Mouse (Mus musculus): ENCODE measurements around the gene Nxn.

Nxn gene

DNA sequence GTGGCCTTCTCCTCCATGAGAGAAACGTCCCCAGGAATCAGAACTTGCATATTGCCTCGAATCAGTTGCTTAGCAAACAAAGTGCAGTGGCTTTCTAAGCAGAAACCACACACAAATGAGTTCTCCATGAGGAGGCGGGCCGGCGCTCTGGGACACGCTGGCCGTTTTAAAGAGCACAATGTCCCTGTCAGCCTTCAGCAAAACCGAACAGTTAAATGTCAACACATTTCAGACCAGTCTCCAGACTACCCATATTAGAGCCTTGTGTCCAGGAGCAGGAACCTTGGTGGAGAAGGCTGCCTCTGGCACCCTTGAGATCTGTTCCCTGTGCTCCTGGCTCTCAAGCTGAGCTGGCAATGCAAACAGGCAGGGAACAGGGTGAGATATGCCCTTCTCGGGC, 101.7 kb downstream of the Nxn start:
- no peak for DNase-seq

DNA sequence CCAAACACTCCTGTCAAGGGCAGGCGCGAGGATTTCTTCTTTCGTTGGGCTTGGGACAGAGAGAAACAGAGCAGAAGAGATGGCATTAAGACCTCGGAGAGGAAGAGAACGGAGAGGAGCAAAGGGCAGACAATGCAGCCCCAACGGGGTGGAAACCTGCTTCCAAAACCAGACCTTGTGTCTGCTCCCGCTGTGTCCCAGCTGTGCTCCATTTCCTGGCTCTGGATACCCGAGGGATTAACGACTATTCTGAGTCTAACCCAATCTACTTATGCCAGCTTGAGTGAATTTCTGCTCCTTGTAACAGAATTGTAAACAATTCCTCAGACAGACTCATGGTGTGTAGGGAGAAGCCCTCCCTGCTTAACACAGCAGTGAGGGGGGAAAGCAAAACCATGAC, 104.1 kb downstream of the Nxn start:
- DNase-seq = no peak

DNA sequence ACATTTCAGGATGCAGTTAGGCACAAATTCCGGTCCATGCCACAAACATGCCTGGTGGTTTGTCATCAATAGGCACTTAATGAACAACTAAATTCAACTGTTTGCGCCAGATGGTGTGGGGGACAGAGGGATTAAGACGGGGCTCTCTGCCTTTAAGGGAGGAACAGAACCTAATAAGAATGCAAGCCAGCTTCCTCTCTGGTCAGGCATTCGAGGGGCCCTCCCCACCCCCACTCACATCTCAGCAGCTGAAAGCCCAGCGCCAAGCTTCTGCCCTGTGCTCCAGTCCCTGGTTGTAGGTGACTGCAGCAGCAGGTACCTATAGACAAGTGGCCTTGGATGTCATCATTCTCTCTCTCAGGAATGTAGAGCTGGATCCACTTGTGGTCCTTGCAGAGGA, 104.9 kb downstream of the Nxn start:
- no peak for DNase-seq

GRCm38 (mm10) chr11:76292831-76293230, 106.1 kb downstream of the Nxn start:
- peak; percentile 60 to 62 for DNase-seq

GRCm38 (mm10) chr11:76292398-76292797, 106.5 kb downstream of the Nxn start:
- DNase-seq = peak; percentile 65 to 76

DNA sequence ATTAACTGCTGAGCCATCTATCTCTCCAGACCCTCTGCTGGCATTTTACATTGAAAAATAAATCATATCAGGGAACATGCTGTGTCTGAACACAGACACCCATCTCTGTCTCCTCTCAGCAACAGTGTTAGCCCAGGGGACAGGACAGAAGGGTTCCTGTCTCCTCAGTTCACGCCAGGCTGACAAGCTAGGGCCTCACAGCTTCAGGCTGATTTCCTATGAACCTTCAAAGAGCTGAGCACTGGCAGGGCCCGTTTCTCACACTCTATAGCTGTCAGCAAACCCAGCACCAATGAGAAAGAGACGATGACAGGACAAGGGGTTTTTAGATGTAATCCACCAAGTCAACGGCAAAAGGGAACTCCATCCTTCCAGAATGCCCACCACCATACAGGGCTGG, 107.0 kb downstream of the Nxn start:
- DNase-seq = no peak

DNA sequence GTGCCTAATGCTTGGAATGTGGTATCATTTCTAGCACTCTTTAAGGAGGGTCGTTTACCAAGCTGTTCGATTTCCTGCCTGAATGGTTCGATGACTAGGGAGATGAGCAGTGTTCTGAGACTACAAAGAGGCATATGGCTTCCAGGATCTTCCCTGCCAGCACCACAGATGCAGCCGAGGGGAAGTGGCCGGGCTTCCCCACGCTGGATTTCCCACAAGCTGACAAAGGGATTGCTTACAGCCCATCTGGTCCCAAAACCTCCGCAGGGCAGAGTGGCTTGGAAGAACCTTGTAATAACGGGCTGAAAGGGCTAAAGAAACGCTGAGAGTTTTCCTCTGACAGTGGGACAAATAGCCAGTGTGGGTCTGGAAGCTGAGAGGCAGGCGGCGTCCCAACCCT, 108.6 kb downstream of the Nxn start:
- no peak for DNase-seq

DNA sequence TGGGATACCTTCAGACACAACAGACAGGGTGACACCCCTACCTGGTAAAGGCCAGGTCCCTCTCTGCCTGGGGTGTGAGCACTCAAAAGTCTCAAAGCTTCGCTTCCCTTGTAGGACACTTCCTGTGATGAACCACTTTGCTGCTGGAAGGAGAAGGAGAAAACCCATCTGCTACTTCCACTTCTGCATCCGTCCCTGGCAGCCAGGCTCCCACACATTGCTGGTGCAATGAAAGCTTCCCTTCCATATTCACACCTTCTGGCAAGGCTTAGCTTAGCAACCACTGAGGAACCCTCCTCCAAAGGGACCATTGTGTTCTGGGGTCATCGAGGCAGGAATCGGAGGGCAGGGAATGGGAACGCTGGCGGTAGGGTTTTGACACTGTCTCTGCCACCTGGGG, 110.3 kb downstream of the Nxn start:
- no peak for DNase-seq

DNA sequence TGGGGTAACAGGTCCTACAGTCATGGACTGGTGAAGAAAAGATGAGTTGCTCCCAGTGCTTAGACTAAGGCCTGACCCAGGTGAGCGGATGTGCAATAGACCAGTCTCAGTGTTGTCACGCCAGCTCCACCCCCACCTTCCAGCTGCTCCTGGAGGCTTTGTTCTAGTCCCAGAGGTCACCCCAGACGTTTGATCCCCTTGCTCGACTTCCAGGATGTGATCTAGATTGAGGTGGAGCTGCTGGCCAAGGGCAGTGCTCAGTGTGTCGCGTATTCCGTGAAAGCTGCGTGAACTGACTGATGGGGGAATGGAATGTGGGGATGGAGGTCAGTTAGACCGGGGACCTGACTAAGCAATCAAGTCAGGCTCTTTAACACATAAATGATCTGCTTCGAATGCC, 111.6 kb downstream of the Nxn start:
- DNase-seq = no peak

DNA sequence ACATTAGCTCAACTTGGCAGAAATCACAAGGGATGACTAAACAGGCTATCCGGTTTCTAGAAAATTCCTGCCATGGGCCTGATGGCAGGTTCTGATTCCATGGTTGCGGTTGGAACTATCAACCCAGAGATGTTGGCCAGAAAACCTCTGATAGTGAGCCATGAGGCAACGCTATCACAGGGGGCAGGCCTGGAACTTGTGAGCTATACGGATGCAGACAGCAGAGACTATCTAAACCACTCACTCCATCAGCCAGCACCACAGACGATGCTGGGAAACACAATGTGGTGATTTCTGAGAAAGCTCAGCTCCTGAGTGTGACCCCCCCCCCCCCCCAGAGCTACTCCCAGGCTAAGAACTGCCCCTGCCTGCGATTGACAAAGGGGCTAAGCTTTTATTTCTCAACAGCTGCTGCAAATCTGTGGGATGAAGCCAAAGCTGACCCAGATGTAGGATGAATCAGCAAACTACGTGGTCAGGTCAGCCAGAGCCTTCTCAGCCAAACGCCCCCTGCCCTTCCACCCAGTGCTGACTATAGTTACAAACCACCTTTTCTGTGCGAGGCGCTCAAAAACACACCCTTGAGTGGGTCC, 112.3 kb downstream of the Nxn start:
- no peak for DNase-seq

- peak; percentile 80 to 83 for DNase-seq
Measured at GRCm38 (mm10) chr11:76285431-76286075, 113.4 kb downstream of the Nxn start.

- DNase-seq = no peak
Measured at GRCm38 (mm10) chr11:76283841-76284240, 115.1 kb downstream of the Nxn start.

- DNase-seq = peak; percentile 52 to 74
Measured at GRCm38 (mm10) chr11:76279971-76280370, 119.0 kb downstream of the Nxn start.

DNA sequence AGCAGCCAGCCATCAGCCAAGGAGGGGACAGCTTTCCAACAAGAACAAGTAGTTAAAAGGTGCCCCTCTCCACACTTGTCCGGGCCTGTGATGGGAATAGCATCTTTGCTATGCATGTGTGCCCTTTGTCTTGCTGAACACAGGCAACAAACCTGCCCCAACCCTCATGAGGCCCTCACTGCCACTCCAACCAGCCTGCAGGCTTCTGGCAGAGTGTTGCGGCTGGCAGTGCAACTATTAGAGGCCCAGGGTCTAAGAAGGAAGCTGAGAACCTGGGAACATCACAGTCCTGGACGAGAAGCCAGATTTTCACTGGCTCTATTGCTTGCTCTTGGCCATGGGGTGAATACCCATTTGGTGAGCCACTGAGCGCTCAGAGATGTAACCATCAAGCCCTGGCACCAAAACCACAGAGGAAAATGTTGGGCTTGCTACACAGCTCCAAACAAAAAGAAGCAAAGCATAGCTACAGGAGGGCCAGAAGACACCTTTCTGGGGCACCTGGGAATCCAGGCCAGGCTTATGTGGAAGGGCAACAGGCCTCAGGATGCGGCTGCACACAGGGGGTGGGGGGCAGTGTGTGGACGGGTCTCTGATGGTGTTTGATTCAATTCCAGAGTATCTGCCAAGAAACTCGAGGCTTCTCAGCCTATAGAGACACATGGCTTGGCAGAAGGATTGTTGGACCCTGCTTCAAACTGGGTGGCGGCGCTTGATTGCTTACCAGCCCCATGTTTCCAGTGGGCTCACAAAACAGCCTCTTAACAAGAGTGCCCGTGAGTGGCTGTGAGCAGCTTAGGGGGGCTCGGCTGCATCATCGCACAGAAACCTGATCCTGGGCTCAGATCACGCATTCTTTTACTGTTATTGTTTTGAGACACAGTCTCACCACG, 119.7 kb downstream of the Nxn start:
- DNase-seq = no peak

DNA sequence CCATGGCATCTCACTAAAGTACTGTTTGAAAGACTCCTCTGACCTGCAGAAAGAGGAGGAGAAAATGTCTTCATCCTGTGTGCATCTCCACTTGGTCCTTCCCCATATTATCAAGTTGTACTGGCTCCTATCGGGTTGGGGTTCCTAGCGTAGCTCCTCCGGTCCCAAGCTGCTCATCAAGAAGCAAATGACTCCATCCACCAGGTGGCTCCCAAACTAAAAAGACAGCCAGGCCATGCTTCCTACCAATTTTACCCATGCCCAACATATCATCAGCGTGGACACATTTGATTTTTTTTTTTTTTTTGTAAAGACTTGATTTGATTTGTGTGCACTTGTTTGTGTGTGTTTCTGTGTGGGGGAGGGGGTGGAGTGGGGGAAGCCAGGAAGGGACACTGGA, 126.5 kb downstream of the Nxn start:
- peak; percentile 42 to 69 for DNase-seq

DNA sequence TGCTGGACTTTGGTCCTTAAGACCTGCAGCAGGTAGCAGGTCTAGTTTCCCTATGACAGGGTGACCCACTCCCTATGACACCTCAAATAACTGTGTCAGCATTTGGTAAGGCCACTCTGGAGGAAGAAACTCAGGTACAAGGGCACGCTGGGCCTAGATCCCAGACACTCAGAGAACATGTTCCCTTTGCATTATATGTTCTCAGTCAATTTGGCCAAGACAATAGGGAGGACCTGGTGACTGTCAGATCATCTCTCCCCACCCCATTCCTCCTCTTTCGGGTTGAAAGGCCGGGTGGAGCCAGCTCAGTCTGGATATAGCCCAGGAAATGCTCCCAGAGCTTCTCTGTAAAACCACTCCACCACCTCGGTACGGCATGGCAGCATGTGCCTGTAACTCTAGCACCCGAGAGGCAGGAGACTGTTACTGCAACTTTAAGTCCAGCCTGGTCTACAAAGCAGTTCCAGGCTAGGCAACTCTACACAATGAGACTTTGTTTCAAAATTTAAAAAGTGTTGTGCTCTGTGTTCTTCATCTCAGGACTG, 130.3 kb downstream of the Nxn start:
- no peak for DNase-seq

- DNase-seq = no peak
Measured at GRCm38 (mm10) chr11:76268001-76268459, 130.9 kb downstream of the Nxn start.

GRCm38 (mm10) chr11:76267550-76267949, 131.4 kb downstream of the Nxn start:
- DNase-seq = no peak

DNA sequence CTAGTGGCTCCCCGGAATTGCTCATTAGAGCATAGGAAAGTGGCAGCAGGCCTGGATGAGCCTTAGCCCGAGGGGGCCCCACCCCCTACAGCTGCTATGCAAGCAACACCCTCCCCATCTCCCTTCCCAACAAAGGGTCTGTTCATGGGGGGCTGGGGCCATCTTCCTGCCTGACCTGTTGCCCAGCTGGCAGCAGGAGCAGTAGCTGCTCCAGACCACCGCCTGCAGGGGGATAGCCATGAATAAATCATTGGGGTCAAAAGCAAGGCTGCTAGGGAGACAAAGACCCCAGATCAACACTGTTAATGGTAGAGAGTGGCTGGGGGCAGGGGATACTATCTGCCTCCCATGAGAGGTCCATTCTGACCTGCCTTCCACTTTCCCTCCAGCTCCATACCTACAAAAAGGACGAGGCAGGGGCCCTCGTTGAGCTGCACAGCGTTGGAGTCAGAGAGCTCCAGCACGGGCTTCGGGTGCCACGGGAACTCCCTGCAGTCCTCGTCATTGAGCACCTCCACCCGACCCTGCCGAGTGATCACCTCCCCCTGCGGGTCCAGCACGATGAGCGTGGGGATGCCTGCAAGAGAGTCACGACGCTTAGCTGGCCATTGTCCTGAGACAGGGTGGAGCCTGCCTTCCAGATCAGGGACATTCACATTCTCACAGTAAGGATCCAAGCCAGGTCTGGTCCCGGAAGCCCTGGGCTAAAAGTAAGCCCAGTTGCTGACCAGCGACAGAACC, 136.2 kb downstream of the Nxn start:
- DNase-seq = no peak

DNA sequence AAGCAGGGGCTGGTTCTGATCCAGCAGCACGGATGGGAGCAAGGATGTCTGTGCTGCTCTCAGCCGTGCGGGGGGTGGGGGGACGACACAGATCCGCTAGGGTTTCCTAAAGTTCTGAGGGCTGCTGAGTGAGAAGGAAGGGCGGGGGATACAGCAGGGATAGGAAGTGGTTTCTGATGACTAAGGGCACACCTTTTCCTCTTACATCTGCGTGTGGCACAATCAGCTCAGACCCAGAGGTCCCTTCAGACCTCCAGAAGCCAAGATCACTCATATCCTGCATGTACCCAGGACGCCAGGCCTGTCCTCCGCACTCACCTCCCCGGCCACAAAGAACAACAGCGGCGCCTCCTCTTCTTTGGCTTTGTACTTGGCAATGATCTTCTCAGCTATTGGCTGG, 137.7 kb downstream of the Nxn start:
- DNase-seq = peak; percentile 30 to 61

DNA sequence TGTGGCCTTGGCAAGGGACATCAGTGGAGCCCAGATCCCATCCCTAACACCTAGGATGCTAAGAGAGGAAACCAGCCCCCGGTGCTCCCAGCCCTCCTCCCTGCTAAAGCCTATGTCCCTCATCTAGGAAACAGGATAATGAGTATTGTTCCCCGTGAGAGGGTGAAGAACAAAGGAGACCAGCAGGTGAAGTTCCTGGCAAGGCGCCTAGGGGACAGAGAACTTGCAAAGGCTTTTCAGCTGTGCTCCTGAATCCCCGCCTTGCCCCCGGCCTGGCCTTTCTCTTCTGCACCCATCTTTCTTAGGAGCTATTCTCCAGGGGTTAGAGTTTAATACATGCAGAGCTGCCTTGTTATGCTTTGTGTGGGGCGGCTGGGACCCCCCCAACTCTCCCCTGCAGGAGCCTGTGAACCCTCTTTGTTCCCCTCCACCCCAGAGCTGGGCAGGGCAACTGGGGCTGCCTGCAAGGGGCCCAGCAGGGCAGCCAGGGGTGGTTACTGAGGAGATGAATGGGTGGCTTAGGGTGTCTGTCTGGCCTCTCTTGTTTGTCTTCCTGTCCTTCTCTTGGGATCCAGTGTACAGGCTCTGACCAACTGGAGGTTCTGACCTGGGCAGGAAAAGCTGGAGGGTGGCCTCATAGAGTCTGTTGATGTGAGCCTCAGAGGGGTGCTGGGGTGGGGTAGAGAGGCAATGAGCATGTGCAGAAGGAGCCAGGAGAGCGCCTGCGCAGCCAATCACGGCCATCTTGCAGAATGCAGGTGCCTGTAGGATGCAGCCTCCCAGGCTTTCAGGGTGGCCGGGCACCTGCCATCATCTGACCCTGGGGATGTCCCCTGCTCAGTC, 138.5 kb downstream of the Nxn start:
- DNase-seq = no peak

DNA sequence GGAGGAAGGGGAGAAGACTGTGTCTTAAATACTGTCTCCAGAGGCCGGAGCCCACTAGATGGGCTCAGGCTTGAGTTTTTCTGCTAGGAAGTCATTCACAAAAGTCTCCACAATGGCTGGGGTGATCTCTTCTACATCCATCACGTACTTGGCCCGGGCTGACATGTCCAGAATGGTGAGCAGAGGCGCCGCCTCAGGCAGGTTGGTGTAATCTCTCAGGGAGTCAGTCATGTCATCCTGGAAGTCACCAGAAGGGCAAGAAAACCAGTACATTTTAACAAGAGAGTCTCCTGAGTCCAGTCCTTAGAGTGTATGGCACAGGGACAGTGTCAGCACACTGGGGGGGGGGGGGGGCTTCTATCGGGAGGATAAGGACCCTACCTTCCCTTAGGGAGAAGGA, 140.4 kb downstream of the Nxn start:
- DNase-seq = no peak
